Mouse (Mus musculus): ENCODE measurements around the gene Uhrf1bp1l. TPM values are rescaled to one million over a fixed set of nuclear protein-coding genes. Genes with fewer than 3 reads are reported as not detected.

Gene Uhrf1bp1l
- polyA plus RNA-seq, 1 experiment from 2014 or later: 28.5 TPM

DNA sequence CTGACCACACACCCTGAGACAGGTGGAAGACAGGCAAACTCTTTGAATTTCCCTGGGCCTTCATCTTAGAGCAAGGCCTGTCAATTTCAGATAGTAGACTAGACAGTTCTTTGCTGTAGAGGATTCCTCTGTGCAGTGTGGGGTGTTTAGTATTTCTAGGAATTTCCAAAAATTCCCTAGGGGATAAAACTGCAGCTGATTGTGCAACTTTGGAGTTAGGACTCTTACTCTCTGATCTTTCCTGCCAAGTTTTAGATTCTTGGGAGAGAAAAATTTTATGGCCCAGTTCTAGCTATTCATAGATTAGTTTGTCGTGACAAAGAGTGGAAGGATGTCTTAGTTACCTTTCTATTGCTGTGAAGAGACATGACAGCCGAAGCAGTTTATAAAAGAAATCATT lies 3.8 kb downstream of the Uhrf1bp1l start:
- 95% methylated on average over 2 of the region's 2 CpGs for WGBS
- Histone ChIP-seq H3K4me1 (peaks cover 18% of the 10 kb centered on the region), H3K27me3 (ENCODE audit: low read depth, poor library complexity, severe bottlenecking) (no peaks in the 10 kb centered on the region), H3K27ac (replicated peaks) (no peak overlapping the region), H3K36me3 (no peaks in the 10 kb centered on the region), H3K9me3 (replicated peaks) (no peaks in the 10 kb centered on the region), H3K4me3 (no peak overlapping the region)
- no peak for DNase-seq (ENCODE audit: low spot score)

DNA sequence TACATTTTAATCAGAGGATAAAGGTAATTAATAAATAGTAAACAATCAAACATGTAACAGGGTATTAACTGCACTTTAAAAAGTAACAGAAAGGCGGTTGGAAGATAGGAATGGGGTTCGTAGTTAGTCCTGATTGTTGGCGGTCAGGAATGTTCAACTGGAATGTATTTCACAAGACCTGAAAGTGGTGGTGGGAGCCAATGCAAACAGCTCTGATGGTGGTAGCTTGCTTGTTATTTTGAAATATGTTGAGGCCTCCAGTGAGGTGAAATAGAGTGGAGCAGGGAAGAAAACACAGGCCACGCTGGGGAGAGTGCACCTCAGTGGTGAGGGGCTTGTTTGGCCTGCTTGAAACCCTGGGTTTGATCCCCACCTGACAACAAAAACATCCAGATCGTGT lies 6.3 kb downstream of the Uhrf1bp1l start:
- DNase-seq (ENCODE audit: low spot score): no peak
- no peak overlapping the region for H3K27ac ChIP-seq (replicated peaks)
- no peaks in the 10 kb centered on the region for H3K36me3 ChIP-seq
- 91% methylated on average over 5 of the region's 5 CpGs for WGBS
- H3K4me3 ChIP-seq: no peak overlapping the region
- H3K4me1 ChIP-seq: peaks cover 9% of the 10 kb centered on the region
- no peaks in the 10 kb centered on the region for H3K9me3 ChIP-seq (replicated peaks)
- no peaks in the 10 kb centered on the region for H3K27me3 ChIP-seq (ENCODE audit: low read depth, poor library complexity, severe bottlenecking)

- no peaks in the 10 kb centered on the region for H3K4me1 ChIP-seq
Measured at GRCm38 (mm10) chr10:89755231-89755630, 10.4 kb downstream of the Uhrf1bp1l start.

GRCm38 (mm10) chr10:89760772-89761171 lies 16.0 kb downstream of the Uhrf1bp1l start:
- Histone ChIP-seq H3K27me3 (ENCODE audit: low read depth, poor library complexity, severe bottlenecking) (no peaks in the 10 kb centered on the region), H3K36me3 (peaks cover 9% of the 10 kb centered on the region; the same call in 1 of the 2 replicates), H3K9me3 (replicated peaks) (no peaks in the 10 kb centered on the region), H3K4me3 (no peak overlapping the region), H3K4me1 (no peaks in the 10 kb centered on the region), H3K27ac (replicated peaks) (no peak overlapping the region)
- no peak for DNase-seq (ENCODE audit: low spot score)
- 94% methylated on average over 5 of the region's 5 CpGs for WGBS

More at GRCm38 (mm10) chr10:89755231-89755630, 10.4 kb downstream of the Uhrf1bp1l start:
- Histone ChIP-seq H3K9me3 (replicated peaks) (no peaks in the 10 kb centered on the region), H3K4me3 (no peak overlapping the region), H3K27ac (replicated peaks) (no peak overlapping the region), H3K27me3 (ENCODE audit: low read depth, poor library complexity, severe bottlenecking) (no peaks in the 10 kb centered on the region), H3K36me3 (peaks cover 9% of the 10 kb centered on the region; the same call in 1 of the 2 replicates)
- no peak for DNase-seq (ENCODE audit: low spot score)
- WGBS: 93% methylated on average over 4 of the region's 4 CpGs

GRCm38 (mm10) chr10:89764457-89765121 lies 19.8 kb downstream of the Uhrf1bp1l start:
- Histone ChIP-seq H3K27ac (replicated peaks) (no peak overlapping the region), H3K4me1 (no peaks in the 10 kb centered on the region), H3K9me3 (replicated peaks) (no peaks in the 10 kb centered on the region), H3K27me3 (ENCODE audit: low read depth, poor library complexity, severe bottlenecking) (no peaks in the 10 kb centered on the region), H3K36me3 (peaks cover 2% of the 10 kb centered on the region; the same call in 1 of the 2 replicates), H3K4me3 (no peak overlapping the region)
- no peak for DNase-seq (ENCODE audit: low spot score)
- 90% methylated on average over 9 of the region's 9 CpGs for WGBS

GRCm38 (mm10) chr10:89765790-89766714 lies 21.3 kb downstream of the Uhrf1bp1l start:
- Histone ChIP-seq H3K4me1 (no peaks in the 10 kb centered on the region), H3K9me3 (replicated peaks) (no peaks in the 10 kb centered on the region), H3K36me3 (no peaks in the 10 kb centered on the region), H3K27ac (replicated peaks) (no peak overlapping the region), H3K27me3 (ENCODE audit: low read depth, poor library complexity, severe bottlenecking) (no peaks in the 10 kb centered on the region), H3K4me3 (no peak overlapping the region)
- 92% methylated on average over 11 of the region's 11 CpGs for WGBS
- no peak for DNase-seq (ENCODE audit: low spot score)

- no peak overlapping the region for H3K27ac ChIP-seq (replicated peaks)
- H3K4me1 ChIP-seq: no peaks in the 10 kb centered on the region
- no peak overlapping the region for H3K4me3 ChIP-seq
- 88% methylated on average over 7 of the region's 7 CpGs for WGBS
- H3K27me3 ChIP-seq (ENCODE audit: low read depth, poor library complexity, severe bottlenecking): no peaks in the 10 kb centered on the region
- no peak for DNase-seq (ENCODE audit: low spot score)
- H3K36me3 ChIP-seq: no peaks in the 10 kb centered on the region
- H3K9me3 ChIP-seq (replicated peaks): no peaks in the 10 kb centered on the region
Measured at GRCm38 (mm10) chr10:89768352-89769020, 23.7 kb downstream of the Uhrf1bp1l start.

DNA sequence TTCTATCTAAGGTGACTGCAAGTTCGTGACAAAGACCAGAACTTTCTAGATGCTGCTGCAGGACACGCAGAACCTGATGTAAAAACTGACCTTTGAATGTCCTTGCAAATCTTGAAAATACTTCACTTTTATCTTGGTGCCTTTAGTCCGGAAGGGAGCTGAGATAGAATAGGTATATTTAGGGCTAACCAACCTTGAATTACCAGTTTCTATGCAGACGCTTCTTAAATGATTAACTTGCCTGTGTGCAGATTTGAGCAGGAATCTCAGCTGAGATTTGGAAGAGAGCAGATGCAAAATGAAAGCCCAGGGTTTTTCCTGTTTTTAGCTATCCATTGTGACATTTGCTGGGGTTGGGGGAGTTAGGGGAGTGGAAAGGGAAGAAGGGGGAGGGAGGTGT lies 24.3 kb downstream of the Uhrf1bp1l start:
- 86% methylated on average over 4 of the region's 4 CpGs for WGBS
- no peaks in the 10 kb centered on the region for H3K4me1 ChIP-seq
- no peak for DNase-seq (ENCODE audit: low spot score)
- no peak overlapping the region for H3K4me3 ChIP-seq
- H3K27ac ChIP-seq (replicated peaks): no peak overlapping the region
- H3K36me3 ChIP-seq: no peaks in the 10 kb centered on the region
- H3K27me3 ChIP-seq (ENCODE audit: low read depth, poor library complexity, severe bottlenecking): no peaks in the 10 kb centered on the region
- H3K9me3 ChIP-seq (replicated peaks): no peaks in the 10 kb centered on the region

GRCm38 (mm10) chr10:89771894-89772293 lies 27.1 kb downstream of the Uhrf1bp1l start:
- DNase-seq (ENCODE audit: low spot score): no peak
- 56% methylated on average over 2 of the region's 2 CpGs for WGBS
- no peaks in the 10 kb centered on the region for H3K27me3 ChIP-seq (ENCODE audit: low read depth, poor library complexity, severe bottlenecking)

DNA sequence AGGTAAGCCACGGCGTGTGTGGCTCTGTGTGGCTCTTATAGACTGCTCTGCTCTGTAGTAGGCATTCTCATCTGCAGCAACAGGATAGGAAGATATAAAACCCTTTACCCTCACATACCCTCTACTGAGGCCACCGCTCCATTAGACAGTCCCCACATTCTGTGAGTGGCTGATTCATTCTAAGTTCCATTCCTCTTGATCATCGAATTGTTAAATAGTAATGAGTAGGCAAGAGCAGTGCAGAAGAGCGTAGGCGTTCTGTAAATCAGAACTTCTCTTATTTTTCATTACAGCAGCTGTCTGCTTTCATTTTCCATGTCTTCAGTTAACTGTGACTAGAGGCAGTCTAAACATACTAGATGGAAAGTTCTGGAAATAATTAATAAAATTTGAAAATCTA lies 31.2 kb downstream of the Uhrf1bp1l start:
- no peak overlapping the region for H3K4me3 ChIP-seq
- no peaks in the 10 kb centered on the region for H3K4me1 ChIP-seq
- no peak overlapping the region for H3K27ac ChIP-seq (replicated peaks)
- H3K9me3 ChIP-seq (replicated peaks): no peaks in the 10 kb centered on the region
- H3K36me3 ChIP-seq: peaks cover 17% of the 10 kb centered on the region
- WGBS: 94% methylated on average over 6 of the region's 6 CpGs
- no peaks in the 10 kb centered on the region for H3K27me3 ChIP-seq (ENCODE audit: low read depth, poor library complexity, severe bottlenecking)
- no peak for DNase-seq (ENCODE audit: low spot score)

More at GRCm38 (mm10) chr10:89771894-89772293, 27.1 kb downstream of the Uhrf1bp1l start:
- Histone ChIP-seq H3K9me3 (replicated peaks) (no peaks in the 10 kb centered on the region), H3K36me3 (peaks cover 5% of the 10 kb centered on the region; the same call in 1 of the 2 replicates), H3K4me1 (no peaks in the 10 kb centered on the region), H3K4me3 (no peak overlapping the region), H3K27ac (replicated peaks) (no peak overlapping the region)

DNA sequence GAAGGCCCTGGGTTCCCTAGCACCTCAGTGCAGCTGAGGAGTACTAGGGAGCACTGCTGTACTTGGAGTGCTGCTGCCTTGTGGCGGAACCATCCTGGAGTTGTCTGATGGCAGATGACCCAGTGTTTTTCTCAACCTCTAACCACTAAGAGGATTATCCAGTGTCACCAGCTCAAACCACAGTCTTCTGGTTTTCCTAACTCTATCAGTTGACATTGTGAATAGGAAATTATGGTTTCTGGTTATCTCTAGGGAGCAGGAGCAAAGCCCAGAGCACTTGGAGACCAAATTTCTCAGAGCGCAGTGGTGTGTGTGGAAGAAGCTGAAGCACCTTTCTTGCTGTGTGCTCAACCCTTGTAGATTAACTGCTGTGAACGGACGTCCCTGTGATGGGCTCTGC lies 47.1 kb downstream of the Uhrf1bp1l start:
- no peak overlapping the region for H3K4me3 ChIP-seq
- H3K4me1 ChIP-seq: no peaks in the 10 kb centered on the region
- no peak for DNase-seq (ENCODE audit: low spot score)
- no peaks in the 10 kb centered on the region for H3K9me3 ChIP-seq (replicated peaks)
- H3K27ac ChIP-seq (replicated peaks): no peak overlapping the region
- H3K27me3 ChIP-seq (ENCODE audit: low read depth, poor library complexity, severe bottlenecking): no peaks in the 10 kb centered on the region
- H3K36me3 ChIP-seq: peaks cover 24% of the 10 kb centered on the region
- WGBS: 86% methylated on average over 4 of the region's 4 CpGs

GRCm38 (mm10) chr10:89794121-89794520 lies 49.3 kb downstream of the Uhrf1bp1l start:
- DNase-seq (ENCODE audit: low spot score): no peak
- 92% methylated on average over 6 of the region's 6 CpGs for WGBS
- no peaks in the 10 kb centered on the region for H3K4me1 ChIP-seq
- no peak overlapping the region for H3K27ac ChIP-seq (replicated peaks)
- no peaks in the 10 kb centered on the region for H3K9me3 ChIP-seq (replicated peaks)
- H3K27me3 ChIP-seq (ENCODE audit: low read depth, poor library complexity, severe bottlenecking): no peaks in the 10 kb centered on the region
- no peak overlapping the region for H3K4me3 ChIP-seq
- H3K36me3 ChIP-seq: peaks cover 22% of the 10 kb centered on the region
